Mouse (Mus musculus) midbrain, embryonic 11.5 days (tissue): ENCODE data around the gene C2cd3. TPM values are rescaled to one million over a fixed set of nuclear protein-coding genes. Genes with fewer than 3 reads are reported as not detected.
A peak's percentile ranks its signal among the peaks of the same experiment; 100 is the strongest.

ENCODE experiments used
- ATAC-seq: fragments of 200-750 bp; cut with Nextera tagmentation; 2 replicates; pipeline ENCODE4 v1.8.0; 2017; ENCODE audit warnings: moderate TSS enrichment, moderate library complexity; ENCODE audit not compliant: low FRiP score
- DNase-seq: peaks from one replicate; pipeline ENCODE4 v3.0.0; 2015; ENCODE audit warnings: low spot score; ENCODE audit errors: missing footprints
- H3K27ac ChIP-seq: fragments of 300-500 bp; sonication (generic); 2 replicates; pipeline ENCODE4 v1.5.1; 2014; ENCODE audit warnings: low read depth, low read length
- H3K27me3 ChIP-seq: fragments of 300-500 bp; sonication (generic); 2 replicates; pipeline ENCODE4 v1.6.1; 2014; ENCODE audit warnings: mild to moderate bottlenecking, low read length, moderate library complexity, mixed read lengths; ENCODE audit not compliant: control insufficient read depth, insufficient read depth
- H3K36me3 ChIP-seq: fragments of 300-500 bp; sonication (generic); 2 replicates; pipeline ENCODE4 v1.6.1; 2014; ENCODE audit warnings: mild to moderate bottlenecking, low read length, moderate library complexity, mixed read lengths; ENCODE audit not compliant: control insufficient read depth, insufficient read depth
- H3K4me1 ChIP-seq: fragments of 300-500 bp; sonication (generic); 2 replicates; pipeline ENCODE4 v1.6.1; 2014; ENCODE audit warnings: low read length; ENCODE audit not compliant: control insufficient read depth, insufficient read depth
- H3K4me2 ChIP-seq: fragments of 300-500 bp; sonication (generic); 2 replicates; pipeline ENCODE4 v1.6.1; 2014; ENCODE audit warnings: mild to moderate bottlenecking, moderate library complexity
- H3K4me3 ChIP-seq: fragments of 300-500 bp; sonication (generic); 2 replicates; pipeline ENCODE4 v1.5.1; 2014; ENCODE audit warnings: low read depth, low read length
- H3K9ac ChIP-seq: fragments of 300-500 bp; sonication (generic); 2 replicates; pipeline ENCODE4 v1.6.1; 2014; ENCODE audit warnings: low read length
- H3K9me3 ChIP-seq: fragments of 300-500 bp; sonication (generic); 2 replicates; pipeline ENCODE4 v1.6.1; 2016; ENCODE audit warnings: low read length; ENCODE audit not compliant: control insufficient read depth
- WGBS: fragments of 180-500 bp; shearing (Covaris S2); extraction: QIAGEN DNeasy Blood & Tissue Kit; methylation state at CpG from one replicate; pipeline ENCODE4 v1.1.7; 2014; 5-methylcytosine and 5-hydroxymethylcytosine counted together
- polyA plus RNA-seq: library from polyadenylated mRNA; unstranded; fragments of >200 nt; fragmentation: Nextera tagmentation; extraction: Ambion mirVana; gene quantifications from 2 replicates; pipeline ENCODE4 v1.2.1, GENCODE M21; 2014

The C2cd3 gene
- polyA plus RNA-seq, 1 experiment from 2014 or later: 36.0 TPM

DNA sequence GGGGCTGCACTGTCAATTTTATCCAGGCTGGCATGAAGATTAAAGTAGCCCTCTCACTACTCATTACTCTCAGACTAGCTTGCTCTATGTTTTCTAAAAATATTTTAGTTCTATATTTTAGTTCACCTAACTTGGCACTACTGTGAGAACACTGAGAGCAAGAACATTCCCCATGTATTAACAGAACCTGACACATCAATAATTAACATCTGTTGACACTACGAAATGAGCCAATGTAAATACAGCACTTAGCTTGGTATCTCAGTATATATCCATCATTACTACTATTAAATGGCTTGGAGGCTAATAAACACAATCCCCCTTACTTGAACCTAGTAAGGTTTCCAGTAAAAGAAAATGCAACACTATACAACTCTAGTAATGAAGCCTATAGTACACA is 15.3 kb upstream of the C2cd3 start:
- H3K9ac ChIP-seq: no peak overlapping the region
- no peak overlapping the region for H3K4me3 ChIP-seq
- ATAC-seq (no peak), DNase-seq (no peak)
- H3K36me3 ChIP-seq: no peaks in the 10 kb centered on the region
- H3K4me1 ChIP-seq: no peaks in the 10 kb centered on the region
- WGBS: 93% methylated on average over 1 of the region's 1 CpGs
- H3K9me3 ChIP-seq: no peaks in the 10 kb centered on the region
- no peaks in the 10 kb centered on the region for H3K27me3 ChIP-seq
- H3K27ac ChIP-seq: no peak overlapping the region
- H3K4me2 ChIP-seq: no peak overlapping the region

DNA sequence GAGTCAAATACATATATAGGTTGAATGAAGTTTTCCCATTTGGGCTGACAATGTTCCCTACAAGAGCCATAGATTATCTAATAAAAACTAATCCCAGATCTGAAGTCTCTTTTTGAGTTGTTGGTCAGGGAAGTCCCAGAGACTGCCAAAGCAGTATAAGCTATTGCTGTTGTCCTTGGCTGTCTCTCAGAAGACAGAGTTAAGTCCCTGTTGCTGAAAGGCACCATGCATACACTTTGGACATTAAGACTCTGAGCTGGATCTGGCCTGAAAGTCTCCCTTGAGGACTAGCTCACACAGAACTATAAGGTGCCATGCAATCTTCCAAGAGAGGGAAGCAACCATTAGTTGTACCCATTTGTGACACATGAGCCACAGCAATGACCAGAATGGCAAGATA is 14.2 kb upstream of the C2cd3 start:
- Histone ChIP-seq H3K27ac (no peak overlapping the region), H3K4me2 (no peak overlapping the region), H3K4me1 (no peaks in the 10 kb centered on the region), H3K9ac (no peak overlapping the region), H3K27me3 (no peaks in the 10 kb centered on the region), H3K4me3 (no peak overlapping the region), H3K36me3 (no peaks in the 10 kb centered on the region), H3K9me3 (no peaks in the 10 kb centered on the region)
- no peak for DNase-seq
- no peak for ATAC-seq

DNA sequence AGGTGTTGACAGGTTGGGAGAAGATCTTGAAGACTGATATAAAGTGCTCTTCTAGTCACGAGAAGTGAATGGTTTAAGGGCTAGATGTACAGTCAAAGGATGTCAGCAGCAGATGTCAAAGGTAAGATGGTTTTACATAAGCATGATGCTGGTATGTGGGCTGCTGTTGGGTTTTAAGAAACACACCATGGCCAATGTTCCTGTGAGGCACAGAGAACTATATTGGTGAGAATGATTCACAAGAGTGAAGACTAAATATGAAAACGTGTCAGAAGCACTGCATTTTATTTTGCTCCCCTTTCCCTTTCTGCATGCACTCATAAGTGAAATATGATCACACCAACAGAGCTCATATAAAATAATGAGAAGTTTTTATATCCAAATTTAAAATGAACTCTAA is 8.9 kb upstream of the C2cd3 start:
- no peak overlapping the region for H3K27ac ChIP-seq
- H3K4me2 ChIP-seq: no peak overlapping the region
- 86% methylated on average over 2 of the region's 2 CpGs for WGBS
- H3K27me3 ChIP-seq: no peaks in the 10 kb centered on the region
- H3K9me3 ChIP-seq: no peaks in the 10 kb centered on the region
- no peaks in the 10 kb centered on the region for H3K36me3 ChIP-seq
- DNase-seq: no peak
- H3K9ac ChIP-seq: no peak overlapping the region
- no peak overlapping the region for H3K4me3 ChIP-seq
- ATAC-seq: no peak
- H3K4me1 ChIP-seq: no peaks in the 10 kb centered on the region

DNA sequence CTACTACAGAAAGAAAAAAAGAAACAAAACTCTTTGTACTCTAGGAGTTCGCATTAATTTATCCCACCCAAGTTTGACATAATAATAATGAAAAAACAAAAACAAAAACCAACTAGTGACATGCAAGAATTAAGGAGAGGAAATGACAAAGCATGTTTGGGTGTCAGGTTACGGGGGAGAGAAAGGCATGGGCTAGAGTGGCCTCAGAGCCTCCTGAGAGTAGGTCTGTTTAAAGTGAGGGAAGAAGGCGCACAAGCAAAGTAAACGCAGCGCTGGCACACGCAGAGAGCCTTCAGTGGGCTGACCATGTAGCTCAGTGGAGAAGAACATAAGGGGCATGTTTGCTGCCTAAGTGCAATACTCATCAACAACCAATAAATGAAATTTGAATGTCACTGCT is 7.1 kb upstream of the C2cd3 start:
- WGBS: 63% methylated on average over 6 of the region's 6 CpGs

DNA sequence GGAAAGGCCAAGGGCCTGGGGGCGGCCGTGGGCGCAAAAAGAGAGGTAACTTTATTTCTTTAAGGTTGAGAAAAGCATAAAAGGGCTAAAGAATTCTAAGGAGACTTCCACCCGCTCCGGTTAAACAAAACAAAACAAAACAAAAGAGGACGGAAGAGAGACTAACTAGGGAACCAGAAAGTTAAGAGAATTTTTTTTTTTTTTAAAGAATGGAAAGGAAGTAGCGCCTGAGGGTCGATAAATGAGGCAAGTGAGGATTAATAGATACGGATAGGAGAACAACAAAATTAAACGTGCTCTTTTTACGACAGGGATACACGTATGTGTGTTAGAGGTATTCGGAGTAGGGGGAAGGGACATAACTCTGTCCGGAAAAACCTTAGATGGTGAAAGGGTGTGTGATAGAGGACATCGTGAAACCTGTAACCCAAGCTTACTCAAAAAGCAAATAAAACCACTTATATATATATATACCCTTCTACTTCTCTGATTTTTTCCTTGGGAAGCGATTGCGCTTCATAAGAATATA is 483 bp downstream of the C2cd3 start:
- ATAC-seq: no peak
- peaks cover 7% of the 10 kb centered on the region; the same call in 1 of the 2 replicates for H3K36me3 ChIP-seq
- 7% methylated on average over 17 of the region's 17 CpGs for WGBS
- H3K4me2 ChIP-seq: peak overlapping the region; percentile 47
- no peak for DNase-seq
- peak overlapping the region; percentile 71 for H3K27ac ChIP-seq
- peak overlapping the region; percentile 75 for H3K4me3 ChIP-seq
- H3K27me3 ChIP-seq: no peaks in the 10 kb centered on the region
- peak overlapping the region; percentile 75 for H3K9ac ChIP-seq
- H3K4me1 ChIP-seq: peaks cover 12% of the 10 kb centered on the region
- no peaks in the 10 kb centered on the region for H3K9me3 ChIP-seq

More for the DNA sequence above, 7.1 kb upstream of the C2cd3 start:
- Histone ChIP-seq H3K4me3 (no peak overlapping the region), H3K36me3 (no peaks in the 10 kb centered on the region), H3K4me1 (no peaks in the 10 kb centered on the region; the same call in 1 of the 2 replicates), H3K27me3 (no peaks in the 10 kb centered on the region), H3K9me3 (no peaks in the 10 kb centered on the region), H3K27ac (no peak overlapping the region), H3K4me2 (no peak overlapping the region), H3K9ac (no peak overlapping the region)
- no peak for DNase-seq
- no peak for ATAC-seq

DNA sequence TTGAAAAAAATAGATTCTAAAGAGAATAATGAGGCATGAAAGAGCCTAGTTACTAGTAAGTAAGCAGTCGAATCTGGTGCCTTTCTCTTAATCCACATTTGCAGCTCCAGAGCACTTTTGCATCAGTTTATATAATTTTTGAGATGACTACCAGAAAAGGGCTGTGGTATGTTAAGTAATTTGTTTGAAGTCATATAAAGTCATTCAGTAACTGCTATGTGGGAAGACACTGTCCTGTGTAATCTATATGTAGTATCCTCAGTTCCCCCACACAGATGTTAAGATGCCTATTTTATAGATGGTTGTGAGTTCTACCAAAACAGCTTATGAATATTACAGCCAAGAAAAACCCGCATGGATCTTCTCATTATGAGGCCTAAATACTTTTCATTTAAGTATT is 6.2 kb downstream of the C2cd3 start:
- WGBS: 92% methylated on average over 2 of the region's 2 CpGs
- H3K36me3 ChIP-seq: peaks cover 18% of the 10 kb centered on the region

DNA sequence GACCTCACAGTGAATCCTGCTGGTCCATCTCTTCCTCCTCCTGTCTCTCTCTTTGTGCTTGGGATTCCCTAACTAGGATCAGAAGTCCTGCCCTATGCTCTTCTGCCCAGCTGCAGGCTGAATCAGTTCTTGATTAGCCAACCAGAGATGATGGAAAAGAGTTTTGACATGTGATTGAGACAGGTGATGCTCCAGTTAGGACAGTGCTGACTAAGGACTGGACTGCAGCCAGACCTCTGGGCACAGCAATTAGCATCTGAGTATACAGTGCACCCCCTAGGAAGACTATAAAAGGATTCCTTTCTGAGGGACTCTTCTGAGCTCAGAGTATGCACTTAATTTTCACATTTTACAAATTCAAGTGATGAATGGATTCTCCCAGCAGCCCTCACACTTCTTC is 9.1 kb downstream of the C2cd3 start:
- Histone ChIP-seq H3K9me3 (no peaks in the 10 kb centered on the region), H3K4me2 (no peak overlapping the region), H3K27me3 (no peaks in the 10 kb centered on the region), H3K36me3 (peaks cover 11% of the 10 kb centered on the region), H3K4me1 (no peaks in the 10 kb centered on the region), H3K27ac (no peak overlapping the region), H3K9ac (no peak overlapping the region), H3K4me3 (no peak overlapping the region)
- ATAC-seq (no peak), DNase-seq (peak; percentile 54)

More for the DNA sequence above, 6.2 kb downstream of the C2cd3 start:
- no peak overlapping the region for H3K4me2 ChIP-seq
- peak; percentile 26 for DNase-seq
- H3K9ac ChIP-seq: no peak overlapping the region
- peaks cover 2% of the 10 kb centered on the region; the same call in 1 of the 2 replicates for H3K4me1 ChIP-seq
- no peaks in the 10 kb centered on the region for H3K9me3 ChIP-seq
- no peak overlapping the region for H3K4me3 ChIP-seq
- no peak overlapping the region for H3K27ac ChIP-seq
- H3K27me3 ChIP-seq: no peaks in the 10 kb centered on the region
- ATAC-seq: no peak

DNA sequence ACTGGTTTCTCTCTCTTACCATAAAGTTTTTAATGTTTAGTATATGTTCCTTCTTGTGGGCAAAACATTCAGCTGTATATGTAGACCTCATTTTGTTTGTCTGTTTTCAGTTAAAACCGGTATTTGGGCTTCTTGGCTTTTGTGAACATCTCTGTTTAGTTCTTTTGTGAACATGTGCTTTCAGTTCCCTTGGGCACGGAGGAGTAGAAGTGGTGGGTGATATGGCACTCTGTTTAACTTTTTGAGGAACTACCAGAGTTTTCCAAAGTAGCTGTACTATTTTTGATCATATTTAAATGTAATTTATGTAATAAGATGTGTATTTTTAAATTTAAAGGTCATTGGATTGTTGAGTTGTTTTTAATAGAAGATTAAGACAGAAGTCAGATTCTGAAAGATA is 11.2 kb downstream of the C2cd3 start:
- Histone ChIP-seq H3K27ac (no peak overlapping the region), H3K9me3 (no peaks in the 10 kb centered on the region), H3K36me3 (peaks cover 14% of the 10 kb centered on the region), H3K4me1 (no peaks in the 10 kb centered on the region), H3K9ac (no peak overlapping the region), H3K27me3 (no peaks in the 10 kb centered on the region), H3K4me2 (no peak overlapping the region), H3K4me3 (no peak overlapping the region)
- WGBS: 90% methylated on average over 2 of the region's 2 CpGs
- ATAC-seq (no peak), DNase-seq (no peak)

DNA sequence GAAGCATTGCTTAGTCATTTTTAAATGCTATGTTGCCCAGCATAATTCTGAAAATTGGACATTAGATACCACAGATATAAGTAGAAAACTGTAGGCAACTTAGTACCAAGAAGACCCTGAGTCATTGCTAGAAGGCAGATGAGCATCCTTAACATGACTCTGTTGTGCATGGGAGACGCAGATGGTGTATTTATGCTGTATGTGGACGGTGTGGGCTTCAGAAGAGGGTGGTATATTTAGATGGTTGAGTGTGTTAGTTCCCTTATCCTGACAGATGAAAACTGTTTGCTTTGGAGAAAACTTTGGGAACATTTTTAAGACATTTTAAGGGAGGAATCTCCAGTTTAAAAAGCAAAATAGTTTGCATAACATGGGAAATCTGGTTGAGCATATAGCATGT is 16.1 kb downstream of the C2cd3 start:
- Histone ChIP-seq H3K4me1 (no peaks in the 10 kb centered on the region), H3K4me3 (no peak overlapping the region), H3K9me3 (no peaks in the 10 kb centered on the region), H3K4me2 (no peak overlapping the region), H3K9ac (no peak overlapping the region), H3K36me3 (peaks cover 4% of the 10 kb centered on the region), H3K27ac (no peak overlapping the region), H3K27me3 (no peaks in the 10 kb centered on the region)
- ATAC-seq (no peak), DNase-seq (peak; percentile 8)
- WGBS: 94% methylated on average over 2 of the region's 2 CpGs

DNA sequence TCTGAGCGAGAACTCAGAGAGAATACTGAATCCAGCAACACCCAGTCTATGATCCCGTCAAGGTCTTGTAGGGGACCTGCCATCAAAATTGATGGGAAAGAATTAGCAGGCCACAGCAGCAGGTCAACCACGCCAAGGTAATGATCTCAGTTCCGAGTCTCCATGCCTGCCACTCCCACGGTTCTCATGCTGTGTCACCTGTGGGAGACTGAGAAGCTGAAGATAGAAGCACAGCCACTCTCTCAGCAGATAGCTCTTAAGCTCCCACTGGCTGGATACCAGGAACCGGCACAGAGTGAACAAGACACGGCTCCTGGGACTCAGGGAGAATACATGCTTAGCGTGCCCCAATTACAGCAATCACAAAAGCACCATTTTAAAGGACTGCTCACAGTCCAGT is 18.1 kb downstream of the C2cd3 start:
- Histone ChIP-seq H3K36me3 (peaks cover 4% of the 10 kb centered on the region), H3K9me3 (no peaks in the 10 kb centered on the region), H3K4me3 (no peak overlapping the region), H3K9ac (no peak overlapping the region), H3K27me3 (no peaks in the 10 kb centered on the region), H3K4me1 (no peaks in the 10 kb centered on the region), H3K4me2 (no peak overlapping the region), H3K27ac (no peak overlapping the region)
- WGBS: 91% methylated on average over 8 of the region's 8 CpGs
- DNase-seq: peak; percentile 81
- no peak for ATAC-seq
